Mouse (Mus musculus): ENCODE data around the gene Theg.

GRCm38 (mm10) chr10:79575754-79576153 is 11.4 kb downstream of the Theg start:
- TF ChIP-seq GATA1 (IDR thresholded peaks at IDR 0.05; ENCODE audit: low read length), result no peak
- no peak for TF ChIP-seq TAL1 (IDR thresholded peaks at IDR 0.05; ENCODE audit: low read length)

Data from erythroblast, embryonic 14.5 days (primary cell).